Mouse (Mus musculus) bone marrow macrophage, adult 2 months (primary cell): ENCODE measurements at regions not wholly inside any gene's neighbourhood (a gene's known extent, or its start where the extent isn't known, plus 50 kb on each side); places are given as distances from the start of the nearest gene placed in this dataset.

ENCODE experiments used
- CTCF ChIP-seq: IDR thresholded peaks from 2 replicates; pipeline ENCODE4 v1.5.1; 2012; ENCODE audit warnings: low read depth, mild to moderate bottlenecking, low read length, moderate library complexity
- POLR2A ChIP-seq: IDR thresholded peaks from 2 replicates; pipeline ENCODE4 v1.6.1; 2012; ENCODE audit warnings: mild to moderate bottlenecking, low read depth, low read length, borderline replicate concordance

GRCm38 (mm10) chr15:59227293-59227692 lies 338.2 kb downstream of the Gm49356 start:
- TF ChIP-seq POLR2A: no peak
- TF ChIP-seq CTCF: no peak
